Mouse (Mus musculus): ENCODE measurements around the gene Hrh2.

GRCm38 (mm10) chr13:54245204-54245603 is 53.3 kb downstream of the Hrh2 start:
- TF ChIP-seq CTCF (conservative IDR thresholded peaks at IDR 0.05; ENCODE audit: insufficient read depth, insufficient read length, low read depth, low read length) = no peak
- TF ChIP-seq POLR2A (IDR thresholded peaks at IDR 0.05; ENCODE audit: low read depth, low read length) = no peak

Measured in kidney, adult 2 months (tissue).